ENCODE assay signal across 8 mouse cellular contexts in genomic region chr4:103214925-103215820, GRCm38 (mm10). TPM values are rescaled to one million over a fixed set of nuclear protein-coding genes. Genes with fewer than 3 reads are reported as not detected.
DNase-seq lines count a peak whose midpoint lies in the region; ATAC-seq and TF ChIP-seq lines count a peak whose summit lies in the region.

Gene Slc35d1 (minus strand): TSS chr4:103215164.

- peak; percentile 42; the same call in 1 of the 2 replicates for TF ChIP-seq POLR2A in cerebellum, adult 2 months (IDR thresholded peaks at IDR 0.05; ENCODE audit: borderline replicate concordance, insufficient read depth, low read length)

- TF ChIP-seq CTCF in cerebellum, adult 2 months (IDR thresholded peaks at IDR 0.05; ENCODE audit: borderline replicate concordance, insufficient read depth, low read depth, low read length) = no peak
- TF ChIP-seq CTCF in lung, postnatal 0 days (IDR thresholded peaks at IDR 0.05) = peak; percentile 57

- DNase-seq in MN1 (ENCODE audit: low spot score) = peak; percentile 67
- peak; percentile 78 to 87 for DNase-seq in cerebellum, adult 2 months
- peak; percentile 88 for DNase-seq in forelimb bud, embryonic 11.5 days (ENCODE audit: low read depth, low spot score)
- peak; percentile 87 to 92 for DNase-seq in layer of hippocampus, postnatal 10 days (ENCODE audit: low spot score in 2 of 2)
- DNase-seq in lung, postnatal 0 days (ENCODE audit: low spot score) = peak; percentile 82
- DNase-seq in ovary, postnatal 36 days (ENCODE audit: low spot score) = peak; percentile 80
- DNase-seq in thymus, postnatal 14 days = peak; percentile 91

- peak within 1 kb of the TSS; percentile 91 for H3K27ac ChIP-seq in cerebellum, adult 2 months (ENCODE audit: insufficient read depth, low read length)
- peak within 1 kb of the TSS; percentile 99 for H3K27ac ChIP-seq in lung, postnatal 0 days (ENCODE audit: low read length)

- H3K4me3 ChIP-seq in cerebellum, adult 2 months (replicated peaks; ENCODE audit: insufficient read depth, low read depth, low read length) = peak within 1 kb of the TSS; percentile 99
- peak within 1 kb of the TSS; percentile 97 for H3K4me3 ChIP-seq in lung, postnatal 0 days (ENCODE audit: low read depth, low read length)

- H3K4me1 ChIP-seq in cerebellum, adult 2 months (ENCODE audit: control insufficient read depth, insufficient read depth, low read length) = peaks cover 6% of the 10 kb centered on the region; the same call in 1 of the 2 replicates
- peaks cover 3% of the 10 kb centered on the region for H3K4me1 ChIP-seq in lung, postnatal 0 days (ENCODE audit: insufficient read depth, low read depth, low read length)

- WGBS in cerebellum, adult 2 months = 4% methylated on average over 69 of the region's 70 CpGs
- WGBS in lung, postnatal 0 days = 3% methylated on average over 33 of the region's 70 CpGs

- ATAC-seq in hematopoietic stem cell, adult 5-6 weeks (replicated peaks in 1 of 2; ENCODE audit: insufficient read depth in 1 of 2, low FRiP score in 2 of 2, low TSS enrichment in 1 of 2, low read depth in 1 of 2, poor library complexity in 2 of 2, severe bottlenecking in 2 of 2) = peak; percentile 84 to 87
- ATAC-seq in lung, postnatal 0 days = peak; percentile 86

- H3K4me2 ChIP-seq in lung, postnatal 0 days (replicated peaks; ENCODE audit: low read depth, low read length) = peak within 1 kb of the TSS; percentile 80

- H3K36me3 ChIP-seq in lung, postnatal 0 days (ENCODE audit: insufficient read depth, low read length) = no peaks in the 10 kb centered on the region

- peak within 1 kb of the TSS; percentile 94 for H3K9ac ChIP-seq in lung, postnatal 0 days (replicated peaks; ENCODE audit: low read depth)

- H3K9me3 ChIP-seq in lung, postnatal 0 days (ENCODE audit: low read length) = no peaks in the 10 kb centered on the region

- peak; percentile 12; the same call in 1 of the 2 replicates for TF ChIP-seq EP300 in lung, postnatal 0 days (IDR thresholded peaks at IDR 0.05)

- no peaks in the 10 kb centered on the region for H3K27me3 ChIP-seq in cerebellum, adult 2 months (ENCODE audit: control insufficient read depth, insufficient read depth, low read length)
- no peaks in the 10 kb centered on the region for H3K27me3 ChIP-seq in lung, postnatal 0 days (replicated peaks; ENCODE audit: insufficient read depth, low read length)

RNA-seq across cellular contexts. Expression of gene Slc35d1, which starts in this region (rescaled TPM):
- 8.7 and 9.4 TPM in 2 replicates for polyA plus RNA-seq in cerebellum, adult 2 months (2012; rRNA removed)
- 5.5 and 9.6 TPM in 2 replicates for total RNA-seq in hematopoietic stem cell, adult 5-6 weeks (2017)
- total RNA-seq in layer of hippocampus, postnatal 10 days (2021) = 10 to 100 TPM; 14.7 to 17.2 TPM
- 4.9 and 5.3 TPM in 2 replicates for polyA plus RNA-seq in lung, postnatal 0 days (2015; fragmentation: Nextera tagmentation; extraction: Ambion mirVana)

Comparison
In these comparisons a context has a peak if more than half of its experiments do, and no peak if none do; other contexts are left out.
1. Peak in every context shown above with its lines: DNase-seq, ATAC-seq, H3K4me3 ChIP-seq and H3K27ac ChIP-seq.